Mouse (Mus musculus) urinary bladder, postnatal 25 days (tissue): Measurements from ENCODE around the gene Pdxk.

Source experiments
- DNase-seq: peaks from one replicate; pipeline ENCODE4 v3.0.0; 2022; ENCODE audit warnings: low spot score

Gene Pdxk

GRCm38 (mm10) chr10:78458348-78459111 lies 6.2 kb downstream of the Pdxk start:
- no peak for DNase-seq

GRCm38 (mm10) chr10:78457495-78458347 lies 7.1 kb downstream of the Pdxk start:
- DNase-seq = peak; percentile 60

- no peak for DNase-seq
Observed at GRCm38 (mm10) chr10:78456696-78457095, 8.1 kb downstream of the Pdxk start.

- DNase-seq = no peak
Observed at GRCm38 (mm10) chr10:78452641-78453040, 12.1 kb downstream of the Pdxk start.

- DNase-seq = no peak
Observed at GRCm38 (mm10) chr10:78450761-78451160, 14.0 kb downstream of the Pdxk start.

- no peak for DNase-seq
Observed at GRCm38 (mm10) chr10:78447396-78447795, 17.4 kb downstream of the Pdxk start.

GRCm38 (mm10) chr10:78446195-78446594 lies 18.6 kb downstream of the Pdxk start:
- no peak for DNase-seq

- DNase-seq = no peak
Observed at GRCm38 (mm10) chr10:78442292-78442691, 22.5 kb downstream of the Pdxk start.

- DNase-seq = no peak
Observed at GRCm38 (mm10) chr10:78441606-78442005, 23.2 kb downstream of the Pdxk start.

- no peak for DNase-seq
Observed at GRCm38 (mm10) chr10:78440812-78441211, 24.0 kb downstream of the Pdxk start.

GRCm38 (mm10) chr10:78439990-78440389 lies 24.8 kb downstream of the Pdxk start:
- DNase-seq = no peak

- DNase-seq = no peak
Observed at GRCm38 (mm10) chr10:78439550-78439949, 25.2 kb downstream of the Pdxk start.

- DNase-seq = peak; percentile 84
Observed at GRCm38 (mm10) chr10:78438094-78438493, 26.7 kb downstream of the Pdxk start.

GRCm38 (mm10) chr10:78432853-78433252 lies 31.9 kb downstream of the Pdxk start:
- no peak for DNase-seq

GRCm38 (mm10) chr10:78429776-78430175 lies 35.0 kb downstream of the Pdxk start:
- DNase-seq = no peak

GRCm38 (mm10) chr10:78429180-78429579 lies 35.6 kb downstream of the Pdxk start:
- no peak for DNase-seq

- DNase-seq = no peak
Observed at GRCm38 (mm10) chr10:78428070-78428469, 36.7 kb downstream of the Pdxk start.

- DNase-seq = no peak
Observed at GRCm38 (mm10) chr10:78426117-78426735, 38.5 kb downstream of the Pdxk start.

GRCm38 (mm10) chr10:78425181-78426041 lies 39.4 kb downstream of the Pdxk start, which contains the start of gene Cstb:
Cstb (plus strand) TSS chr10:78425669.
- peak; percentile 83 for DNase-seq

GRCm38 (mm10) chr10:78422614-78423013 lies 42.2 kb downstream of the Pdxk start:
- DNase-seq = no peak

- no peak for DNase-seq
Observed at GRCm38 (mm10) chr10:78420929-78421328, 43.8 kb downstream of the Pdxk start.

- DNase-seq = no peak
Observed at GRCm38 (mm10) chr10:78418791-78419190, 46.0 kb downstream of the Pdxk start.
